Mouse (Mus musculus): Measurements from ENCODE around the gene Aco2.
"Not testable (repeated sequence)": the region's sequence is repeated elsewhere in the genome, so short reads cannot be mapped to it uniquely, and the experiment has no call there.

The Aco2 gene

GRCm38 (mm10) chr15:81879531-81880401 lies 7.7 kb downstream of the Aco2 start:
- no peak for DNase-seq (ENCODE audit: low spot score)

- DNase-seq (ENCODE audit: low spot score) = no peak
Observed at GRCm38 (mm10) chr15:81882348-81882747, 10.2 kb downstream of the Aco2 start.

GRCm38 (mm10) chr15:81885418-81885934 lies 13.4 kb downstream of the Aco2 start:
- no peak for DNase-seq (ENCODE audit: low spot score)

- peak; percentile 72 for DNase-seq (ENCODE audit: low spot score)
Observed at GRCm38 (mm10) chr15:81886795-81887550, 14.9 kb downstream of the Aco2 start.

GRCm38 (mm10) chr15:81889175-81889574 lies 17.1 kb downstream of the Aco2 start:
- DNase-seq (ENCODE audit: low spot score) = no peak

- DNase-seq (ENCODE audit: low spot score) = no peak
Observed at GRCm38 (mm10) chr15:81891140-81891802, 19.2 kb downstream of the Aco2 start.

- no peak for DNase-seq (ENCODE audit: low spot score)
Observed at GRCm38 (mm10) chr15:81891822-81892580, 19.9 kb downstream of the Aco2 start.

- DNase-seq (ENCODE audit: low spot score) = no peak
Observed at GRCm38 (mm10) chr15:81894002-81894401, 21.9 kb downstream of the Aco2 start.

GRCm38 (mm10) chr15:81896407-81896806 lies 24.3 kb downstream of the Aco2 start:
- DNase-seq (ENCODE audit: low spot score) = no peak

GRCm38 (mm10) chr15:81897607-81898285 lies 25.6 kb downstream of the Aco2 start:
- DNase-seq (ENCODE audit: low spot score) = no peak

- no peak for DNase-seq (ENCODE audit: low spot score)
Observed at GRCm38 (mm10) chr15:81898751-81899150, 26.6 kb downstream of the Aco2 start.

GRCm38 (mm10) chr15:81904939-81905338 lies 32.8 kb downstream of the Aco2 start:
- DNase-seq (ENCODE audit: low spot score) = peak; percentile 69

- no peak for DNase-seq (ENCODE audit: low spot score)
Observed at GRCm38 (mm10) chr15:81907953-81908352, 35.8 kb downstream of the Aco2 start.

GRCm38 (mm10) chr15:81908767-81909166 lies 36.7 kb downstream of the Aco2 start:
- DNase-seq (ENCODE audit: low spot score) = not testable (repeated sequence)

GRCm38 (mm10) chr15:81912498-81912897 lies 40.4 kb downstream of the Aco2 start:
- DNase-seq (ENCODE audit: low spot score) = peak; percentile 70

GRCm38 (mm10) chr15:81914668-81915067 lies 42.6 kb downstream of the Aco2 start:
- no peak for DNase-seq (ENCODE audit: low spot score)

GRCm38 (mm10) chr15:81915663-81916062 lies 43.6 kb downstream of the Aco2 start:
- DNase-seq (ENCODE audit: low spot score) = no peak

GRCm38 (mm10) chr15:81917201-81917600 lies 45.1 kb downstream of the Aco2 start:
- no peak for DNase-seq (ENCODE audit: low spot score)

GRCm38 (mm10) chr15:81917621-81918463 lies 45.7 kb downstream of the Aco2 start:
- peak; percentile 72 for DNase-seq (ENCODE audit: low spot score)

GRCm38 (mm10) chr15:81919062-81919461 lies 47.0 kb downstream of the Aco2 start:
- peak; percentile 24 for DNase-seq (ENCODE audit: low spot score)

Measured in adipocyte (in vitro differentiated cells).